ENCODE assay signal across 14 mouse cellular contexts in genomic region chr9:52188106-52188505, GRCm38 (mm10). TPM values are rescaled to one million over a fixed set of nuclear protein-coding genes. Genes with fewer than 3 reads are reported as not detected.
DNase-seq lines count a peak whose midpoint lies in the region; ATAC-seq and TF ChIP-seq lines count a peak whose summit lies in the region.
"Had no signal": no experiment of that assay in that cellular context is flagged by ENCODE, and none has a peak within 500 bp of the region (broad histone marks: within the 10 kb centered on the region; RNA-seq: fewer than 3 reads in every experiment).

No protein-coding gene starts in this region.

- H3K9ac ChIP-seq in embryonic facial prominence, embryonic 13.5 days: no peak overlapping the region
- H3K9ac ChIP-seq in hindbrain, embryonic 16.5 days (ENCODE audit: low read depth, low read length): peak overlapping the region; percentile 33; the same call in 1 of the 2 replicates

- peaks cover 6% of the 10 kb centered on the region for H3K4me1 ChIP-seq in embryonic facial prominence, embryonic 13.5 days
- H3K4me1 ChIP-seq in hindbrain, embryonic 16.5 days (ENCODE audit: control insufficient read depth, insufficient read depth, low read depth, low read length): no peaks in the 10 kb centered on the region

- peak overlapping the region; percentile 28; the same call in 1 of the 2 replicates for H3K4me2 ChIP-seq in embryonic facial prominence, embryonic 13.5 days
- H3K4me2 ChIP-seq in hindbrain, embryonic 16.5 days (ENCODE audit: low read length): 0 out of 2 replicates have a peak overlapping the region, but pooled peaks have one; percentile 13
- peak overlapping the region; percentile 49 for H3K4me2 ChIP-seq in myocyte (ENCODE audit: low read depth)

- H3K27me3 ChIP-seq in embryonic facial prominence, embryonic 13.5 days: no peaks in the 10 kb centered on the region
- H3K27me3 ChIP-seq in hindbrain, embryonic 16.5 days (replicated peaks; ENCODE audit: control insufficient read depth, insufficient read depth, low read length): no peaks in the 10 kb centered on the region
- no peaks in the 10 kb centered on the region for H3K27me3 ChIP-seq in myocyte (ENCODE audit: control insufficient read depth, insufficient read depth, insufficient read length)
- H3K27me3 ChIP-seq: megakaryocyte, embryonic 14.5 days had no signal

- no peak overlapping the region for H3ac ChIP-seq in myocyte (ENCODE audit: control insufficient read depth, insufficient read length)

- no peak overlapping the region for H3K27ac ChIP-seq in embryonic facial prominence, embryonic 13.5 days
- H3K27ac ChIP-seq in hindbrain, embryonic 16.5 days (ENCODE audit: low read depth, low read length): no peak overlapping the region

- no peak overlapping the region for H3K4me3 ChIP-seq in embryonic facial prominence, embryonic 13.5 days
- H3K4me3 ChIP-seq in hindbrain, embryonic 16.5 days (ENCODE audit: low read length): no peak overlapping the region
- H3K4me3 ChIP-seq in myocyte: no peak overlapping the region
- H3K4me3 ChIP-seq: megakaryocyte, embryonic 14.5 days had no signal

- no peaks in the 10 kb centered on the region for H3K36me3 ChIP-seq in embryonic facial prominence, embryonic 13.5 days
- H3K36me3 ChIP-seq in hindbrain, embryonic 16.5 days (ENCODE audit: control insufficient read depth, insufficient read depth, low read length): no peaks in the 10 kb centered on the region
- no peaks in the 10 kb centered on the region for H3K36me3 ChIP-seq in myocyte (ENCODE audit: control insufficient read depth, insufficient read depth)

- H3K79me2 ChIP-seq in myocyte (ENCODE audit: control insufficient read depth, insufficient read depth): no peaks in the 10 kb centered on the region

- peak; percentile 41 for DNase-seq in adrenal gland, postnatal 10 days
- DNase-seq in layer of hippocampus, postnatal 36 days: no peak
- DNase-seq in heart, adult 9 months (ENCODE audit: low spot score in 2 of 2): no peak
- no peak for DNase-seq in heart, adult 18-20 months
- DNase-seq: cerebellum, postnatal 36 days; gastrocnemius, postnatal 25 days; kidney, adult 11 months; left cerebral cortex, postnatal 4 days; thymus, postnatal 14 days had no signal

- WGBS in embryonic facial prominence, embryonic 13.5 days: 12% methylated on average over 8 of the region's 8 CpGs
- 13% methylated on average over 8 of the region's 8 CpGs for WGBS in hindbrain, embryonic 16.5 days

- ATAC-seq in embryonic facial prominence, embryonic 13.5 days (ENCODE audit: insufficient number of reproducible peaks, insufficient read depth, low FRiP score, low TSS enrichment, low read depth): no peak
- peak; percentile 76 for ATAC-seq in hindbrain, embryonic 16.5 days
- no peak for ATAC-seq in monocyte, adult 5-6 weeks (replicated peaks; ENCODE audit: insufficient number of reproducible peaks, low FRiP score, low TSS enrichment, poor library complexity, severe bottlenecking)

- 0 out of 2 replicates have a peak, but pooled peaks cover 4% of the 10 kb centered on the region for H3K9me3 ChIP-seq in embryonic facial prominence, embryonic 13.5 days
- no peaks in the 10 kb centered on the region for H3K9me3 ChIP-seq in hindbrain, embryonic 16.5 days (ENCODE audit: control insufficient read depth, low read length)
- H3K9me3 ChIP-seq: megakaryocyte, embryonic 14.5 days had no signal

- no peak for TF ChIP-seq POLR2A in myocyte (IDR thresholded peaks at IDR 0.05; ENCODE audit: insufficient read length, low read depth)

TF ChIP-seq in myocyte, 11 proteins besides CTCF, POLR2A, EP300 and RAD21:
- TF ChIP-seq TCF12 (IDR thresholded peaks at IDR 0.05; ENCODE audit: insufficient read depth, poor library complexity, severe bottlenecking) (no peak), POLR2AphosphoS2 (IDR thresholded peaks at IDR 0.05; ENCODE audit: insufficient read length, low read depth) (no peak), REST (IDR thresholded peaks at IDR 0.05; ENCODE audit: insufficient read depth, insufficient read length) (no peak)

RNA-seq across cellular contexts. Expression of gene Zc3h12c, which starts 19.7 kb away (rescaled TPM):
- 10 to 100 TPM; 13.9 to 18.4 TPM for total RNA-seq in adrenal gland, postnatal 10 days (2021)
- 2.7 and 3.1 TPM in 2 replicates for polyA plus RNA-seq in embryonic facial prominence, embryonic 13.5 days (2015; fragmentation: Nextera tagmentation; extraction: Ambion mirVana)
- 3.0 and 3.4 TPM in 2 replicates for polyA plus RNA-seq in hindbrain, embryonic 16.5 days (2015; fragmentation: Nextera tagmentation; extraction: Ambion mirVana)
- 1.2 TPM for polyA plus RNA-seq in myocyte (2012; fragmentation: generic; extraction: Trizol)
- 10 to 100 TPM; 12.6 to 12.9 TPM for total RNA-seq in layer of hippocampus, postnatal 36 days (2021)
- 1 to 10 TPM; 7.7 to 8.4 TPM for total RNA-seq in heart, adult 18-20 months (2021)
- 3.9 to 5.5 TPM (median 4.3 TPM) in 3 replicates for total RNA-seq in monocyte, adult 5-6 weeks (2017)
